ENCODE assay signal across 8 mouse cellular contexts in genomic region chr8:122376365-122377231, GRCm38 (mm10). TPM values are rescaled to one million over a fixed set of nuclear protein-coding genes. Genes with fewer than 3 reads are reported as not detected.
DNase-seq lines count a peak whose midpoint lies in the region; ATAC-seq and TF ChIP-seq lines count a peak whose summit lies in the region.

TSS of gene Zc3h18 (plus strand) at chr8:122376609.

- H3K9ac ChIP-seq in embryonic facial prominence, embryonic 13.5 days = peak within 1 kb of the TSS; percentile 93
- peak within 1 kb of the TSS; percentile 87 for H3K9ac ChIP-seq in limb, embryonic 12.5 days (replicated peaks)
- peak within 1 kb of the TSS; percentile 72 for H3K9ac ChIP-seq in midbrain, embryonic 15.5 days

- H3K36me3 ChIP-seq in embryonic facial prominence, embryonic 13.5 days = peaks cover 20% of the 10 kb centered on the region
- H3K36me3 ChIP-seq in kidney, adult 2 months (ENCODE audit: control insufficient read depth, insufficient read depth, low read length) = no peaks in the 10 kb centered on the region; the same call in 1 of the 2 replicates
- peaks cover 32% of the 10 kb centered on the region for H3K36me3 ChIP-seq in limb, embryonic 12.5 days
- H3K36me3 ChIP-seq in midbrain, embryonic 15.5 days (replicated peaks) = peaks cover 4% of the 10 kb centered on the region; the same call in 1 of the 2 replicates
- peaks cover 3% of the 10 kb centered on the region for H3K36me3 ChIP-seq in spleen, adult 2 months (ENCODE audit: control insufficient read depth, insufficient read depth, low read length)

- peak within 1 kb of the TSS; percentile 95 for H3K4me3 ChIP-seq in embryonic facial prominence, embryonic 13.5 days
- H3K4me3 ChIP-seq in kidney, adult 2 months (ENCODE audit: insufficient read depth, low read depth, low read length) = peak within 1 kb of the TSS; percentile 88
- peak within 1 kb of the TSS; percentile 89 for H3K4me3 ChIP-seq in limb, embryonic 12.5 days (replicated peaks)
- peak within 1 kb of the TSS; percentile 61 for H3K4me3 ChIP-seq in midbrain, embryonic 15.5 days
- peak within 1 kb of the TSS; percentile 93 for H3K4me3 ChIP-seq in spleen, adult 2 months (ENCODE audit: extremely low read depth, insufficient read depth, insufficient read length)

- WGBS in embryonic facial prominence, embryonic 13.5 days = under 1% methylated on average over 95 of the region's 107 CpGs
- 1% methylated on average over 107 of the region's 107 CpGs for WGBS in kidney, adult 2 months
- WGBS in limb, embryonic 12.5 days = under 1% methylated on average over 105 of the region's 107 CpGs
- under 1% methylated on average over 92 of the region's 107 CpGs for whole genome bisulfite sequencing in midbrain, embryonic 15.5 days
- under 1% methylated on average over 98 of the region's 107 CpGs for WGBS in spleen, adult 2 months

- H3K27ac ChIP-seq in embryonic facial prominence, embryonic 13.5 days = peak within 1 kb of the TSS; percentile 93
- H3K27ac ChIP-seq in kidney, adult 2 months (ENCODE audit: insufficient read depth, low read depth, low read length) = peak within 1 kb of the TSS; percentile 94
- H3K27ac ChIP-seq in limb, embryonic 12.5 days = peak within 1 kb of the TSS; percentile 93
- peak within 1 kb of the TSS; percentile 89 for H3K27ac ChIP-seq in midbrain, embryonic 15.5 days
- H3K27ac ChIP-seq in spleen, adult 2 months (ENCODE audit: insufficient read depth, low read length) = peak within 1 kb of the TSS; percentile 93

- no peaks in the 10 kb centered on the region for H3K9me3 ChIP-seq in embryonic facial prominence, embryonic 13.5 days
- no peaks in the 10 kb centered on the region for H3K9me3 ChIP-seq in limb, embryonic 12.5 days
- no peaks in the 10 kb centered on the region for H3K9me3 ChIP-seq in midbrain, embryonic 15.5 days

- ATAC-seq in embryonic facial prominence, embryonic 13.5 days (ENCODE audit: insufficient number of reproducible peaks, insufficient read depth, low FRiP score, low TSS enrichment, low read depth) = peak; percentile 90
- peak; percentile 88 for ATAC-seq in limb, embryonic 12.5 days (ENCODE audit: insufficient number of reproducible peaks, insufficient read depth, low FRiP score, low TSS enrichment, low read depth)
- peak; percentile 92 for ATAC-seq in midbrain, embryonic 15.5 days (replicated peaks)

- no peaks in the 10 kb centered on the region for H3K27me3 ChIP-seq in embryonic facial prominence, embryonic 13.5 days
- H3K27me3 ChIP-seq in kidney, adult 2 months (replicated peaks; ENCODE audit: control insufficient read depth, insufficient read depth, low read length) = no peaks in the 10 kb centered on the region
- H3K27me3 ChIP-seq in limb, embryonic 12.5 days = no peaks in the 10 kb centered on the region
- no peaks in the 10 kb centered on the region for H3K27me3 ChIP-seq in midbrain, embryonic 15.5 days (replicated peaks)
- H3K27me3 ChIP-seq in spleen, adult 2 months (ENCODE audit: control insufficient read depth, insufficient read depth, low read length) = no peaks in the 10 kb centered on the region

- no peak for TF ChIP-seq CTCF in kidney, adult 2 months (conservative IDR thresholded peaks at IDR 0.05; ENCODE audit: insufficient read depth, insufficient read length, low read depth, low read length)
- TF ChIP-seq CTCF in spleen, adult 2 months (IDR thresholded peaks at IDR 0.05; ENCODE audit: extremely low read depth, insufficient read depth, insufficient read length, insufficient replicate concordance) = 0 out of 2 replicates have a peak, but pooled peaks have one; percentile 8

- DNase-seq in 3134 (ENCODE audit: extremely low read depth, insufficient read length, low spot score) = peak; percentile 99
- peak; percentile 100 for DNase-seq in adrenal gland, postnatal 36 days
- DNase-seq in heart, adult 18-20 months = peak; percentile 99
- peak; percentile 99 for DNase-seq in kidney, adult 2 months
- DNase-seq in spleen, adult 2 months (ENCODE audit: low read depth in 1 of 2, low spot score in 2 of 2) = peak; percentile 95 to 99

- TF ChIP-seq POLR2A in kidney, adult 2 months (IDR thresholded peaks at IDR 0.05; ENCODE audit: low read depth, low read length) = peak; percentile 42
- TF ChIP-seq POLR2A in spleen, adult 2 months (IDR thresholded peaks at IDR 0.05; ENCODE audit: low read depth, low read length) = peak; percentile 28; the same call in 1 of the 2 replicates

- peaks cover 20% of the 10 kb centered on the region for H3K4me1 ChIP-seq in embryonic facial prominence, embryonic 13.5 days
- peaks cover 11% of the 10 kb centered on the region; the same call in 1 of the 2 replicates for H3K4me1 ChIP-seq in kidney, adult 2 months (ENCODE audit: control insufficient read depth, insufficient read depth, low read length)
- H3K4me1 ChIP-seq in limb, embryonic 12.5 days (replicated peaks) = peaks cover 23% of the 10 kb centered on the region
- H3K4me1 ChIP-seq in midbrain, embryonic 15.5 days = peaks cover 26% of the 10 kb centered on the region
- no peaks in the 10 kb centered on the region; the same call in 1 of the 2 replicates for H3K4me1 ChIP-seq in spleen, adult 2 months (ENCODE audit: control insufficient read depth, insufficient read depth, insufficient read length)

- H3K4me2 ChIP-seq in embryonic facial prominence, embryonic 13.5 days = peak within 1 kb of the TSS; percentile 80
- peak within 1 kb of the TSS; percentile 87 for H3K4me2 ChIP-seq in limb, embryonic 12.5 days
- peak within 1 kb of the TSS; percentile 66 for H3K4me2 ChIP-seq in midbrain, embryonic 15.5 days

RNA-seq across cellular contexts. Expression of gene Zc3h18, which starts in this region (rescaled TPM):
- total RNA-seq in adrenal gland, postnatal 36 days (2021) = 10 to 100 TPM; 40.1 to 42.7 TPM
- 54.8 and 59.1 TPM in 2 replicates for polyA plus RNA-seq in embryonic facial prominence, embryonic 13.5 days (2015; fragmentation: Nextera tagmentation; extraction: Ambion mirVana)
- 10 to 100 TPM; 20.9 to 24.5 TPM for total RNA-seq in heart, adult 18-20 months (2021)
- polyA plus RNA-seq in kidney, adult 2 months (2012; rRNA removed) = 23.3 and 24.1 TPM in 2 replicates
- 76.7 and 76.9 TPM in 2 replicates for polyA plus RNA-seq in limb, embryonic 12.5 days (2016; fragmentation: Nextera tagmentation; extraction: Ambion mirVana)
- polyA plus RNA-seq in midbrain, embryonic 15.5 days (2015; fragmentation: Nextera tagmentation; extraction: Ambion mirVana) = 38.9 and 41.3 TPM in 2 replicates
- 29.1 and 30.2 TPM in 2 replicates for polyA plus RNA-seq in spleen, adult 2 months (2012; rRNA removed)

Comparison
In these comparisons a context has a peak if more than half of its experiments do, and no peak if none do; other contexts are left out.
1. Peak in every context shown above with its lines: DNase-seq, ATAC-seq, H3K4me3 ChIP-seq and H3K27ac ChIP-seq.